Mouse (Mus musculus) lung, embryonic 15.5 days (tissue): Measurements from ENCODE around the gene Elf3. TPM values are rescaled to one million over a fixed set of nuclear protein-coding genes. Genes with fewer than 3 reads are reported as not detected.
"Not testable (repeated sequence)": the region's sequence is repeated elsewhere in the genome, so short reads cannot be mapped to it uniquely, and the experiment has no call there.

Source experiments
- ATAC-seq: fragments of 200-750 bp; cut with Nextera tagmentation; 2 replicates; pipeline ENCODE4 v1.8.0; 2017; ENCODE audit warnings: moderate number of reproducible peaks, borderline replicate concordance; ENCODE audit not compliant: low FRiP score, low TSS enrichment; ENCODE audit errors: extremely low read depth
- H3K27ac ChIP-seq: fragments of 300-500 bp; sonication (generic); 2 replicates; pipeline ENCODE4 v1.5.1; 2015; ENCODE audit warnings: moderate library complexity, mild to moderate bottlenecking, inconsistent platforms
- H3K27me3 ChIP-seq: fragments of 300-500 bp; sonication (generic); 2 replicates; pipeline ENCODE4 v1.6.1; 2015; ENCODE audit warnings: inconsistent platforms
- H3K36me3 ChIP-seq: fragments of 300-500 bp; sonication (generic); 2 replicates; pipeline ENCODE4 v1.6.1; 2015; ENCODE audit warnings: inconsistent platforms
- H3K4me1 ChIP-seq: fragments of 300-500 bp; sonication (generic); 2 replicates; pipeline ENCODE4 v1.6.1; 2015; ENCODE audit warnings: inconsistent platforms
- H3K4me2 ChIP-seq: fragments of 300-500 bp; sonication (generic); 2 replicates; pipeline ENCODE4 v1.6.1; 2015; ENCODE audit warnings: inconsistent platforms, mild to moderate bottlenecking, moderate library complexity
- H3K4me3 ChIP-seq: fragments of 300-500 bp; sonication (generic); 2 replicates; pipeline ENCODE4 v1.5.1; 2015; ENCODE audit warnings: mild to moderate bottlenecking, inconsistent platforms
- H3K9ac ChIP-seq: fragments of 300-500 bp; sonication (generic); 2 replicates; pipeline ENCODE4 v1.6.1; 2015; ENCODE audit warnings: inconsistent platforms
- H3K9me3 ChIP-seq: fragments of 300-500 bp; sonication (generic); 2 replicates; pipeline ENCODE4 v1.6.1; 2016; ENCODE audit warnings: inconsistent platforms
- WGBS: fragments of 180-500 bp; shearing (Covaris S2); methylation state at CpG from one replicate; pipeline ENCODE4 v1.1.7; 2015; 5-methylcytosine and 5-hydroxymethylcytosine counted together
- polyA plus RNA-seq: library from polyadenylated mRNA; unstranded; fragments of >200 nt; fragmentation: Nextera tagmentation; extraction: Ambion mirVana; gene quantifications from 2 replicates; pipeline ENCODE4 v1.2.1, GENCODE M21; 2015

Elf3 gene
- polyA plus RNA-seq, 1 experiment from 2014 or later: 23.4 TPM

DNA sequence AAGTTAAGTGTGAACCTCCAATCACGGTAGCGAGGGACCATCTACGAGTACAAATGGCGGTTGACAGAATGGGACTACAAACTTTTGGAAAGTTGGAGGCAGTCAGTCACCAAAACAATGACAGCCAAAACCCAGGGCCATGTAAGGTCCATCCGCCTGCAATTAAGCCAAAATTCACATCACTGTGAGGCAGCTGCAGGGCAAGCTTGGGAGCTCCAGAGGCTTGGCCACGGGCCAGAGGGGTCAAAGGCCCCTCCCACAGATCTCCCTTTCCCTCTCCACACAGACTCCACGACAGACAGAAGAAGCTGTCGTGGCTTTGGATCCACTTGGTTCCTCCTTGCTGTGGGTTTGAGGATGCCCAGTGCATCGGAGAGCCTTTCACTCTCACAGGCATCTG, 4.9 kb upstream of the Elf3 start:
- no peaks in the 10 kb centered on the region for H3K27me3 ChIP-seq
- H3K4me2 ChIP-seq: no peak overlapping the region
- H3K4me1 ChIP-seq: peaks cover 22% of the 10 kb centered on the region
- H3K4me3 ChIP-seq: no peak overlapping the region
- no peak overlapping the region for H3K9ac ChIP-seq
- no peaks in the 10 kb centered on the region for H3K9me3 ChIP-seq
- no peak for ATAC-seq
- 68% methylated on average over 9 of the region's 9 CpGs for WGBS
- peaks cover 51% of the 10 kb centered on the region for H3K36me3 ChIP-seq
- no peak overlapping the region for H3K27ac ChIP-seq

DNA sequence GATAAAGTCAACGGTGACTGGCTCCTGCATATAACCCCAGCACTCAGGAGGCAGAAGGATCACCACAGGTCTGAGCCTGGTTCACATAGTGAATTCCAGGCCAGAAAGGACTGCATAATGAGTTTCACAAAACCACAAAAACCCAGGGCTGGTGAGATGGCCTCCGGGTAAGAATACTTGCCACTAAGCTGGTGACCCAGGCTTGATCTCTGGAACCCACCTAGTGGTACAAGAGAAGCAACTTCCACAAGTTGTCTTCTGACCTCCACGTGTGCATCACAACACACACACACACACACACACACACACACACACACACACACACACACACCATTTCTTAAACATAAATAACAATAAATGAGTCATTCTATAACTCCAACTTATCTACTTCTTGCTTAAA, 4.0 kb upstream of the Elf3 start:
- Histone ChIP-seq H3K9ac (no peak overlapping the region), H3K9me3 (no peaks in the 10 kb centered on the region), H3K27ac (no peak overlapping the region), H3K4me1 (peaks cover 22% of the 10 kb centered on the region), H3K4me2 (no peak overlapping the region), H3K4me3 (no peak overlapping the region), H3K27me3 (no peaks in the 10 kb centered on the region), H3K36me3 (peaks cover 44% of the 10 kb centered on the region)
- WGBS: 88% methylated on average over 3 of the region's 3 CpGs
- no peak for ATAC-seq

DNA sequence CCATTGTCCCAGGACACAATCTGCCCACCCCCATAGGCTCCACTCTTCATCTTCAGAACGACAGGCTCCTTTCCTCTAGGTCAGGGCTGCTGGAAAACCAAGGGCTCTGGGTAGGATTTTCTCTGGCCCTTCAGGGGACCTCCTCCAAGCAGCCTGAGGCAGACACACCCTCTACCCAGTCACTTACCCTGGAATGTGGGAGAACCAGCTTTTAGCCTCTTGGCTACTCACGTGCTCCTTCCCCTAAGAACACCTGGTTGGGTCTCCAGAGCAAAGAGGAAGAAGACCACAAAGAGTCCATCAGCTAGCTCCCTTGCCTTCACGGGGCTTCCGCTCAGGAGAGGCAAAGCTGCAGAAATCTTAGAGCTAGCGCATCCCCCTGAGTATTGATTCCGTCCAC, 2.6 kb upstream of the Elf3 start:
- WGBS: 51% methylated on average over 6 of the region's 6 CpGs
- ATAC-seq: peak; percentile 58; the same call in 1 of the 2 replicates
- no peaks in the 10 kb centered on the region for H3K9me3 ChIP-seq
- no peak overlapping the region for H3K4me3 ChIP-seq
- no peak overlapping the region for H3K9ac ChIP-seq
- H3K27me3 ChIP-seq: no peaks in the 10 kb centered on the region
- peak overlapping the region; percentile 13; the same call in 1 of the 2 replicates for H3K4me2 ChIP-seq
- peaks cover 22% of the 10 kb centered on the region for H3K4me1 ChIP-seq
- H3K36me3 ChIP-seq: peaks cover 36% of the 10 kb centered on the region
- H3K27ac ChIP-seq: peak overlapping the region; percentile 96

DNA sequence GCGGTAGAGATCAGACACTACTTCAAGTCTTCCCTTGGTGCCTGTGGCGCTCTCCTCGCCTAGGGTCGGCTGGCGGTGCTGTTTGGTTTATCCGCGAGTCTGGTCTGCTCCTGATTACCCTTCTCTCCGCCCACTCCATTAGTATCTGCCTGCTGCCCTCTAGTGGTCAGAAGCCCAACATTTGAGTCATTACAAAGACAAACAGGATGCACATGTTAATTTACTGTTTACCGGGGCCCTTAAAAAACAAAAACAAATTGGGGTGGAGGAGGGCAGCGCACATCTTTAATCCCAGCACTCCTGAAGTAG, 714 bp upstream of the Elf3 start:
- peak; percentile 58 for ATAC-seq
- peak overlapping the region; percentile 96 for H3K27ac ChIP-seq

DNA sequence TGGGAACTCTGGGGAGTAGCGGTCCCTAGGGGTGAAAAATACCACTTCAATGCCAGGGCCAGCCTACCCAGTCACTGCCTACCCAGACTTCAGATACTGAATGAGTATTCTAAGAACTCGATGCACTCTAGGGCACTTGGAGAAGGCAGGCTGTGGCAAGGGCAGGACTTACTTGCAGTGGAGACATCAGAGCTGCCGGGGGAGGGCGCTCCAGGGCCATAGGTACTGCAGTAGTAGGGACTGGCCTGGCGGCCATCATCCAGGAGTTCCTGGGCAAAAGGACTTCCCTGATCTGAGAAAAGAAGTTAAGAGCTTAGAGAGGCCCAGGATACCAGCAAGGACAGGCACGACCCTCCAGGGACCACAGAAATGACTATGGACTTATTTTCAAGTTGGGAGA, 2.1 kb downstream of the Elf3 start:
- H3K4me3 ChIP-seq: no peak overlapping the region

More for the DNA sequence above, 714 bp upstream of the Elf3 start:
- Histone ChIP-seq H3K9ac (peak overlapping the region; percentile 40; the same call in 1 of the 2 replicates), H3K4me1 (peaks cover 22% of the 10 kb centered on the region), H3K4me2 (peak overlapping the region; percentile 69), H3K4me3 (peak overlapping the region; percentile 28), H3K36me3 (peaks cover 19% of the 10 kb centered on the region), H3K9me3 (no peaks in the 10 kb centered on the region), H3K27me3 (no peaks in the 10 kb centered on the region)
- under 1% methylated on average over 10 of the region's 10 CpGs for WGBS

DNA sequence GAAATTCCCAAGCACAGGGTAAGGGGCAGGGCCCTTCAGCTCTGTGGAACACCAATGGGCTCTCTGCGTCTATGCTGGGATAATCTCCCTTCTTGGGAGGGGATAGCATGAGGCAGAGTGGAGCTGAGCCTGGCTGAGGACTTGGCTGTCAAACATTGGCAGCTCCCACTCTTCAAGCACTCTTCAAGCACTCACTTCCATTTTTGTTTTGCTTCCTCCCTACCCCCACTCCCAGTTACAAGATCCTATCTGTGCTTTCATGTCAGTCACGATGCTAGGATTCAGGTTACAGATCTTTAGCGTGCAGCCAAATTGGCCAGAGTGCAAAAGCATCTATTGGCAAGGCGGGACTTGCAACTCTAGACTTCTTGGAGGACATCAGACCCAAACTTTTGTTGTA, 5.5 kb downstream of the Elf3 start:
- Histone ChIP-seq H3K9ac (no peak overlapping the region), H3K9me3 (no peaks in the 10 kb centered on the region), H3K27me3 (peaks cover 10% of the 10 kb centered on the region; the same call in 1 of the 2 replicates), H3K27ac (peak overlapping the region; percentile 53), H3K4me2 (no peak overlapping the region), H3K36me3 (no peaks in the 10 kb centered on the region), H3K4me1 (peaks cover 18% of the 10 kb centered on the region), H3K4me3 (no peak overlapping the region)
- 22% methylated on average over 4 of the region's 4 CpGs for WGBS
- ATAC-seq: peak; percentile 72

More for the DNA sequence above, 2.1 kb downstream of the Elf3 start:
- Histone ChIP-seq H3K36me3 (no peaks in the 10 kb centered on the region), H3K9me3 (no peaks in the 10 kb centered on the region), H3K4me1 (peaks cover 39% of the 10 kb centered on the region), H3K27ac (no peak overlapping the region), H3K9ac (no peak overlapping the region), H3K4me2 (peak overlapping the region; percentile 69; the same call in 1 of the 2 replicates), H3K27me3 (no peaks in the 10 kb centered on the region)
- WGBS: 76% methylated on average over 6 of the region's 6 CpGs
- ATAC-seq: no peak

DNA sequence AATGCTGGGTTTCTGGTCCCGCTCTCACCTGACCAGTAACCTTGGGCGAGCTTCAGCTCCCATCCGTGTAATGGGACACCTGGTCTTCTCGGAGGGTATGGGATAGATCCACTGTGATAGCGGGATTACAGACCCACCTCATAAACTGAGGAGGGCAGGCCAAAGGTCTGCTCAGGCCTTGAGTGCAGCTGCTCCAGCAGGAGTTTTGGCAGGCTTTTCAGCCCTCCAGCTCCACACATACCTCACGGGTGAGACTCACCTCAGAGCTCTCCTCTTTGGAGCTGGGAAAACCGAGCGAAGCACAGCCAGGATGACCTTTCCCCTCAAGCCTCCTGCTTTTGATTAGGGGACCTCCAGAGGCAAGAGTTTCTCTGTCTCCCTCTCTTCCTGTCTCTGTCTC, 7.0 kb downstream of the Elf3 start:
- Histone ChIP-seq H3K36me3 (no peaks in the 10 kb centered on the region), H3K4me2 (no peak overlapping the region), H3K9me3 (no peaks in the 10 kb centered on the region), H3K4me1 (peaks cover 18% of the 10 kb centered on the region), H3K9ac (no peak overlapping the region), H3K27me3 (peaks cover 10% of the 10 kb centered on the region; the same call in 1 of the 2 replicates), H3K4me3 (no peak overlapping the region), H3K27ac (no peak overlapping the region)
- 77% methylated on average over 8 of the region's 8 CpGs for WGBS
- no peak for ATAC-seq

DNA sequence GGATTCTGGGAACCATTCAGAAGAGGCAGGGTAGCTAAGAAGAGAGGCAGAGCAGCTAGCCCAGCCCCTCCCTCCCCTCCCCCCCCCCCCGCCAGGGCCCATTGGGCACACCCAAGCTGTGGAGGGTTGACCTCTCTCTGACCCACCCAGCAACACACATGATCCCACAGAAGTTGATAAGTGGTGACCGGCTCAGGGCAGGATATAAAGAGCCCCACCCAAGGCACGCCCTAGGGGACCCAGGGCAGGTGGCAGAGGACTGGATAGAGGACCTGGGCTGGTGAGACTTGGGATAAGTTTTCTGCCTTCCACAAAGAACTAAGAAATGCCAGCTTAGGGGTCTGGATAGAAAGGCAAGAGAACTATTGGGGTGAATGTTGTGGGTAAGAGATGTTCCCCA, 7.7 kb downstream of the Elf3 start:
- Histone ChIP-seq H3K4me2 (no peak overlapping the region), H3K9ac (no peak overlapping the region), H3K27me3 (peaks cover 10% of the 10 kb centered on the region; the same call in 1 of the 2 replicates), H3K27ac (no peak overlapping the region), H3K4me3 (no peak overlapping the region), H3K9me3 (no peaks in the 10 kb centered on the region), H3K4me1 (peaks cover 18% of the 10 kb centered on the region), H3K36me3 (no peaks in the 10 kb centered on the region)
- WGBS: 54% methylated on average over 2 of the region's 3 CpGs
- ATAC-seq: no peak

DNA sequence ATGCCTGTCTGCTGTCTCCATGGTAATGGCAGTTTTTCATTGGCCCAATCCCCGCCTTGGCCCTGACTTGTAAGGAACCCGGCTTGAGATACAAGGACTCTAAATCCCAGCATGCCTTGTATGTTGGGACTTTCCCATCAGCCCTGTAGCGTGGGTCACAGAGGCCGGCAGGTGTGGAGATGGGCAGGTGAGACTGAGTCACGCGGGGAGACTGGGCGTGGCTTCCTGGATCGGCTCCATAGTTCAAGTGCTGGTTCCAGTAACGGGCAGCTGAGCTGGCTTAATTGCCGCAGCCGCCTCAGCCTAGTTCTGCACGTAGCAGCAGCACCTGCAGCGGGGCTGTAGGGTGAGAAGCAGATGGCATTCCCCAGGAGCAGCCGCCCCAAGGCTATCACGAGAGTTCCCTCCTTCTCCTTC, 9.9 kb downstream of the Elf3 start:
- WGBS: 7% methylated on average over 15 of the region's 15 CpGs
- Histone ChIP-seq H3K27me3 (peaks cover 10% of the 10 kb centered on the region; the same call in 1 of the 2 replicates), H3K4me1 (peaks cover 13% of the 10 kb centered on the region), H3K9ac (no peak overlapping the region), H3K9me3 (no peaks in the 10 kb centered on the region), H3K4me2 (peak overlapping the region; percentile 33), H3K27ac (no peak overlapping the region), H3K4me3 (no peak overlapping the region), H3K36me3 (no peaks in the 10 kb centered on the region)
- ATAC-seq: peak; percentile 59

DNA sequence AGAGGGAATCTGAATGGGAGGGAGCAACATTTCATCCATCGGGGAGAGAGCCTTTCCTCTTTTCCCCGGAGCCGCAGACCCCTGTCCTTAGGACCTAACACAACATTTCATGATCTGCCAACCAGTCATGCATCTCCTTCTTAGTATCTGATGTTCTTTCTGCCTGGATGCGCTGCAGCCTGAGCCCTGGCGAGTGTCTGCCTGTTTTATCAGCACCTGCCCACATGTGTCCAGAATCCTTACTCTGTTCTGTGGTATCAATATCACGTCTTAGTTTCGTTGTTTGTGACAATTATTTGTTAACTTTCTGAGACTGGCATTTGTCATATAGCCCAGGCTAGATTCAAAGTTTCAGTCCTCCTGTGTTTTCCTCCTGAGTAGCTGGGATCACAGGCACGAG, 14.4 kb downstream of the Elf3 start:
- H3K9me3 ChIP-seq: no peaks in the 10 kb centered on the region
- no peak overlapping the region for H3K9ac ChIP-seq
- WGBS: 67% methylated on average over 8 of the region's 8 CpGs
- H3K4me1 ChIP-seq: no peaks in the 10 kb centered on the region
- H3K36me3 ChIP-seq: no peaks in the 10 kb centered on the region
- no peak overlapping the region for H3K27ac ChIP-seq
- no peak for ATAC-seq
- H3K27me3 ChIP-seq: peaks cover 9% of the 10 kb centered on the region; the same call in 1 of the 2 replicates
- H3K4me3 ChIP-seq: no peak overlapping the region
- no peak overlapping the region for H3K4me2 ChIP-seq

DNA sequence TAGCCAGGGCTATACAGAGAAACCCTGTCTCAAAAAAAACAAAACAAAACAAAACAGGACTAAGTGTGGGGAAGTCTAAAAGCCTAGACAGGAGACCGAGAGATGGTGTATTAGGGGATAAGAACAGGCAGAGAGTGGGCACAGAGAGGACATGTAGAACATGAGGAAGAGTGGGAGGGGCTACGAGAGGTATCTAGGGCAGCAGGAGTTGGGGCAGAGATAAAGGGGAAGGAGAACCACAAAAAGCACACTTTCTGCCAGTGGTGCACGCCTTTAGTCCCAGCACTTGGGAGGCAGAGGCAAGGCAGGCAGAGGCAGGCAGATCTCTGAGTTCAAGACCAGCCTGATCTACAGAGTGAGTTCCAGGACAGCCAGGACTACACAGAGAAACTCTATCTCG, 18.2 kb downstream of the Elf3 start:
- not testable (repeated sequence) for H3K27ac ChIP-seq, H3K4me3 ChIP-seq, H3K9ac ChIP-seq, H3K27me3 ChIP-seq, H3K36me3 ChIP-seq, H3K4me2 ChIP-seq, H3K9me3 ChIP-seq, H3K4me1 ChIP-seq, ATAC-seq
- WGBS: 84% methylated on average over 4 of the region's 4 CpGs

DNA sequence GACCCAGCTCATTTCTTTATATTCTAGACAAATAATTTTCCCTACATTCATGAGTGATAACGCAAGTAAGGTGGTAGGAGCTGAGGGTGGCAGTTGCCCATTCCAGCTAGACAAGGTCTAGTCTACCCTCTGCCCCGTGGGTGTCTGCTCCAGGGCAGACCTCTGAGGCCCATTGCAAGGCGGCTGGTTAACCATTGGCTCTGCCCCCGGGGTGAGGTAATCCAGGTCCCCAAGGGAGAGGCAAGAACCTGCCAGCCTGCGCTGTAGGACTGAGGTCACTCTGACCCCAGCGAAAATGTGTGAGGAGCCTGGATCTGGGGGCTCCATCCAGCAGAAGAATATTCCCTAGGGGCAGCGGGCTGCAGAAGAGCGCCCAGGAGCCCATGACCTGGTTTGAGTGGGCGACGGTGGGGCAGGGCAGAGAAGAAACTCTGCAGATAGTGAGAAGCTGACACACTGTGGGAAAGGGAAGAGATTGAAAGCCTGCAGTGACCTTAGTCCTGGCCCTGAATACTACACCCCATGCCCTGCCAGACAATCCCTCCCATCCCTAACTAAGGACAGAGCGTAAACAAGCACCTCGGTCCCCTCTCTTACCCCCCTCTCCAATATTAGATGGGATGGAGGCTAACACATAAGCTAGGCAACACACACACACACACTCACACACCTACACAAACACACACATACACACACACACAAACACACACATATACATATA, 21.1 kb downstream of the Elf3 start:
- Histone ChIP-seq H3K9ac (no peak overlapping the region), H3K27me3 (no peaks in the 10 kb centered on the region), H3K36me3 (no peaks in the 10 kb centered on the region), H3K9me3 (no peaks in the 10 kb centered on the region), H3K27ac (no peak overlapping the region), H3K4me1 (no peaks in the 10 kb centered on the region), H3K4me2 (no peak overlapping the region), H3K4me3 (no peak overlapping the region)
- WGBS: 54% methylated on average over 12 of the region's 12 CpGs
- ATAC-seq: no peak
